In the genomic region with DNA sequence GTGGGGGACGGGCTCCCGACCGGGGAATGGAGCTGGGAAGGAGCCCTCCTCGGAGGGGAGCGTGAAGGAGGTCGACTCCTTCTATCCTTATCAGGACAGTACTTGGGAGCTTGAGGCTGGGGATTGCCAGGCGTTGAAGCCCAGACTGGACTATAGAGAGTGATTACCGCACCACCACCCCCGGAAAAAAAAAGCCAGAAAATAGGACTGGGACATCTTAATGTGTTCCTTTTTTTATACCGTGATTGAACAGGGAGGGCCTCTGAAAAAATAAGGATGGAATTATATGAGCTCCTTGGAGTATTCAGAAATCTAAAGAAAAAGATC, we compare ENCODE assay signal across 8 mouse cellular contexts. TPM values are rescaled to one million over a fixed set of nuclear protein-coding genes. Genes with fewer than 3 reads are reported as not detected.
DNase-seq lines count a peak whose midpoint lies in the region; ATAC-seq and TF ChIP-seq lines count a peak whose summit lies in the region.

No protein-coding gene starts in this region.

- intact Hi-C loops in heart, adult 2 months (cut with DNase I) = loop anchor here (5.0 kb wide), 1 partner anchor 36 kb away; no protein-coding TSS in a partner anchor
- intact Hi-C loops in heart, postnatal 10 days (cut with DNase I) = no loop called here

- peak overlapping the region; percentile 99 for H3K27ac ChIP-seq in heart, adult 2 months
- H3K27ac ChIP-seq in forebrain, embryonic 14.5 days (ENCODE audit: low read depth, low read length) = peak overlapping the region; percentile 100
- peak overlapping the region; percentile 99 for H3K27ac ChIP-seq in liver, embryonic 15.5 days (replicated peaks)

- no peak for TF ChIP-seq CTCF in heart, adult 2 months (IDR thresholded peaks at IDR 0.05)
- TF ChIP-seq CTCF in C2C12 (IDR thresholded peaks at IDR 0.05; ENCODE audit: control insufficient read depth, insufficient read depth, insufficient read length) = no peak

- H3K4me3 ChIP-seq in heart, adult 2 months = peak overlapping the region; percentile 71
- peak overlapping the region; percentile 97 for H3K4me3 ChIP-seq in C2C12 (ENCODE audit: insufficient read depth, poor library complexity, severe bottlenecking)
- peak overlapping the region; percentile 100 for H3K4me3 ChIP-seq in forebrain, embryonic 14.5 days (ENCODE audit: low read depth, low read length)
- H3K4me3 ChIP-seq in liver, embryonic 15.5 days (replicated peaks) = peak overlapping the region; percentile 98

- TF ChIP-seq POLR2A in heart, adult 2 months (IDR thresholded peaks at IDR 0.05; ENCODE audit: insufficient read depth, low read depth, low read length) = no peak

- peaks cover 4% of the 10 kb centered on the region for H3K4me1 ChIP-seq in heart, adult 2 months (ENCODE audit: control insufficient read depth, insufficient read depth, low read length)
- peaks cover 29% of the 10 kb centered on the region for H3K4me1 ChIP-seq in forebrain, embryonic 14.5 days (ENCODE audit: control insufficient read depth, insufficient read depth, low read length)
- H3K4me1 ChIP-seq in liver, embryonic 15.5 days (replicated peaks) = peaks cover 37% of the 10 kb centered on the region

- peak overlapping the region; percentile 97 for H3ac ChIP-seq in C2C12 (ENCODE audit: control insufficient read depth, insufficient read length, low read depth)

- peak overlapping the region; percentile 81 for H3K4me2 ChIP-seq in forebrain, embryonic 14.5 days (ENCODE audit: low read length)
- peak overlapping the region; percentile 72 for H3K4me2 ChIP-seq in liver, embryonic 15.5 days

- peaks cover 85% of the 10 kb centered on the region for H3K79me3 ChIP-seq in C2C12 (ENCODE audit: low read depth)

- peaks cover 4% of the 10 kb centered on the region for H3K79me2 ChIP-seq in heart, adult 2 months (replicated peaks; ENCODE audit: control insufficient read depth, insufficient read depth, low read length)
- H3K79me2 ChIP-seq in C2C12 (ENCODE audit: control insufficient read depth, insufficient read depth) = peaks cover 93% of the 10 kb centered on the region

- H3K9me3 ChIP-seq in forebrain, embryonic 14.5 days (replicated peaks; ENCODE audit: control insufficient read depth, low read length) = no peaks in the 10 kb centered on the region
- no peaks in the 10 kb centered on the region for H3K9me3 ChIP-seq in liver, embryonic 15.5 days (replicated peaks)

- 0% methylated on average over 10 of the region's 10 CpGs for WGBS in heart, adult 2 months
- 0% methylated on average over 10 of the region's 10 CpGs for whole genome bisulfite sequencing in forebrain, embryonic 14.5 days
- WGBS in liver, embryonic 15.5 days (ENCODE audit: insufficient replicate concordance) = 0% methylated on average over 10 of the region's 10 CpGs

- TF ChIP-seq EP300 in heart, adult 2 months (IDR thresholded peaks at IDR 0.05; ENCODE audit: insufficient read depth, low read depth, low read length) = no peak

- H3K36me3 ChIP-seq in heart, adult 2 months (ENCODE audit: control insufficient read depth, insufficient read depth, low read length) = peaks cover 35% of the 10 kb centered on the region
- peaks cover 69% of the 10 kb centered on the region for H3K36me3 ChIP-seq in C2C12 (ENCODE audit: control insufficient read depth, insufficient read depth)
- H3K36me3 ChIP-seq in forebrain, embryonic 14.5 days (ENCODE audit: control insufficient read depth, insufficient read depth, low read length) = peaks cover 49% of the 10 kb centered on the region
- H3K36me3 ChIP-seq in liver, embryonic 15.5 days (replicated peaks) = peaks cover 52% of the 10 kb centered on the region

- no peak for DNase-seq in heart, adult 2 months
- DNase-seq in heart, postnatal 10 days = no peak
- DNase-seq in forebrain, embryonic 14.5 days (ENCODE audit: low spot score) = no peak
- no peak for DNase-seq in gastrocnemius, adult 18-20 months (ENCODE audit: low spot score)
- no peak for DNase-seq in spleen, adult 12 weeks (ENCODE audit: low spot score)
- no peak for DNase-seq in MN1 (ENCODE audit: low spot score)

- ATAC-seq in forebrain, embryonic 14.5 days = no peak
- ATAC-seq in liver, embryonic 15.5 days (ENCODE audit: insufficient read depth) = peak; percentile 2; the same call in 1 of the 2 replicates

- no peaks in the 10 kb centered on the region for H3K27me3 ChIP-seq in heart, adult 2 months (ENCODE audit: control insufficient read depth, insufficient read depth, low read length)
- H3K27me3 ChIP-seq in C2C12 (ENCODE audit: control insufficient read depth, insufficient read depth, insufficient read length) = no peaks in the 10 kb centered on the region
- no peaks in the 10 kb centered on the region for H3K27me3 ChIP-seq in forebrain, embryonic 14.5 days (replicated peaks; ENCODE audit: control insufficient read depth, insufficient read depth, low read length)
- no peaks in the 10 kb centered on the region for H3K27me3 ChIP-seq in liver, embryonic 15.5 days

- H3K9ac ChIP-seq in heart, adult 2 months (ENCODE audit: low read depth, low read length) = peak overlapping the region; percentile 99
- H3K9ac ChIP-seq in forebrain, embryonic 14.5 days (ENCODE audit: low read length) = peak overlapping the region; percentile 100
- H3K9ac ChIP-seq in liver, embryonic 15.5 days = peak overlapping the region; percentile 97

TF ChIP-seq in C2C12, 6 proteins besides CTCF, POLR2A, EP300 and RAD21:
- TF ChIP-seq MAX (IDR thresholded peaks at IDR 0.05) = peak; percentile 12
- TF ChIP-seq FOSL1 (IDR thresholded peaks at IDR 0.05; ENCODE audit: insufficient read depth, low read length, poor library complexity, severe bottlenecking) = no peak
- no peak for TF ChIP-seq CEBPB (IDR thresholded peaks at IDR 0.05; ENCODE audit: low read depth)

RNA-seq across cellular contexts. Expression of a gene that starts 1.0 kb away (rescaled TPM):
- total RNA-seq in heart, adult 2 months (2021) = 10 to 100 TPM; 58.7 to 63.9 TPM
- polyA plus RNA-seq in heart, adult 2 months (2012; rRNA removed) = 7.6 and 15.7 TPM in 2 replicates
- 100 to 1,000 TPM; 113 to 126 TPM for total RNA-seq in heart, postnatal 10 days (2021)
- 71.6 TPM for polyA plus RNA-seq in C2C12 (2012; fragmentation: generic; extraction: Trizol)
- polyA plus RNA-seq in forebrain, embryonic 14.5 days (2014; fragmentation: Nextera tagmentation; extraction: Ambion mirVana) = 529 and 591 TPM in 2 replicates
- polyA plus RNA-seq in liver, embryonic 15.5 days (2015; fragmentation: Nextera tagmentation; extraction: Ambion mirVana) = 161 and 199 TPM in 2 replicates
- total RNA-seq in gastrocnemius, adult 18-20 months (2021) = 10 to 100 TPM; 37.8 to 43.8 TPM

RNA-seq across cellular contexts. Expression of a gene that starts 1.4 kb away (rescaled TPM):
- 100 to 1,000 TPM; 384 to 411 TPM for total RNA-seq in heart, adult 2 months (2021)
- polyA plus RNA-seq in heart, adult 2 months (2012; rRNA removed) = 91.2 and 166 TPM in 2 replicates
- total RNA-seq in heart, postnatal 10 days (2021) = 100 to 1,000 TPM; 510 to 554 TPM
- 459 TPM for polyA plus RNA-seq in C2C12 (2012; fragmentation: generic; extraction: Trizol)
- 874 and 967 TPM in 2 replicates for polyA plus RNA-seq in forebrain, embryonic 14.5 days (2014; fragmentation: Nextera tagmentation; extraction: Ambion mirVana)
- 752 and 787 TPM in 2 replicates for polyA plus RNA-seq in liver, embryonic 15.5 days (2015; fragmentation: Nextera tagmentation; extraction: Ambion mirVana)
- total RNA-seq in gastrocnemius, adult 18-20 months (2021) = 100 to 1,000 TPM; 309 to 353 TPM

RNA-seq across cellular contexts. Expression of a gene that starts 38.7 kb away (rescaled TPM):
- total RNA-seq in heart, adult 2 months (2021) = under 1 TPM; 0.16 to 0.18 TPM
- 0.20 TPM in 2 replicates for polyA plus RNA-seq in heart, adult 2 months (2012; rRNA removed)
- total RNA-seq in heart, postnatal 10 days (2021) = 1 to 10 TPM in 1 of 2 experiments, under 1 TPM in 1; 0.36 to 1.4 TPM
- 0.19 TPM for polyA plus RNA-seq in C2C12 (2012; fragmentation: generic; extraction: Trizol)
- 10.8 and 14.3 TPM in 2 replicates for polyA plus RNA-seq in forebrain, embryonic 14.5 days (2014; fragmentation: Nextera tagmentation; extraction: Ambion mirVana)
- 0.17 and 0.20 TPM in 2 replicates for polyA plus RNA-seq in liver, embryonic 15.5 days (2015; fragmentation: Nextera tagmentation; extraction: Ambion mirVana)
- total RNA-seq in gastrocnemius, adult 18-20 months (2021) = not detected

RNA-seq across cellular contexts. Expression of a gene that starts 52.6 kb away (rescaled TPM):
- 10 to 100 TPM; 10.8 to 11.4 TPM for total RNA-seq in heart, adult 2 months (2021)
- 3.9 and 6.5 TPM in 2 replicates for polyA plus RNA-seq in heart, adult 2 months (2012; rRNA removed)
- total RNA-seq in heart, postnatal 10 days (2021) = 10 to 100 TPM; 10.8 to 14.7 TPM
- 1.1 TPM for polyA plus RNA-seq in C2C12 (2012; fragmentation: generic; extraction: Trizol)
- polyA plus RNA-seq in forebrain, embryonic 14.5 days (2014; fragmentation: Nextera tagmentation; extraction: Ambion mirVana) = 44.4 and 61.5 TPM in 2 replicates
- 7.7 and 8.0 TPM in 2 replicates for polyA plus RNA-seq in liver, embryonic 15.5 days (2015; fragmentation: Nextera tagmentation; extraction: Ambion mirVana)
- 1 to 10 TPM; 6.5 to 8.2 TPM for total RNA-seq in gastrocnemius, adult 18-20 months (2021)
